Mouse (Mus musculus) cerebellum, postnatal 25 days (tissue): ENCODE data around the gene Slc6a4.
"Not testable (repeated sequence)": the region's sequence is repeated elsewhere in the genome, so short reads cannot be mapped to it uniquely, and the experiment has no call there.

Experiments
- DNase-seq, 2 experiments: peaks; one replicate each; pipeline ENCODE4 v3.0.0; 2021; ENCODE audit warnings: mixed read lengths in 2 of 2

The Slc6a4 gene

DNA sequence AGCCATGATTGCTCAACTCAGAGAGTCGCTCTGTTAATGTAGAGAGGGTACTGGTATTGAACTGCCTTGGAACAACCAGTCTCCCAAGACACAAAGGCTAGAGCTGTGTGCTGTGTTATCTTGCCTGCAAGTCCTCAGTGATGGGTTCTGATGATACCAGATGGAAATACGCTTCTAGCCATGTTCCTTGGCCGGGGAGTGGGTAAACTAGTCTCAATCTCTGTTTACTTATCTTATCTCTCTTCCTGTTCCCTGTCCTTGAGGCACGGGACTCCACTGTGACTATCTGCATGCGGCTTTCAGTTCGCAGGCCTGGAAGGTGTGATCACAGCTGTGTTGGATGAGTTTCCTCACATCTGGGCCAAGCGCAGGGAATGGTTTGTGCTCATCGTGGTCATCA, 21.1 kb downstream of the Slc6a4 start:
- no peak for DNase-seq

DNA sequence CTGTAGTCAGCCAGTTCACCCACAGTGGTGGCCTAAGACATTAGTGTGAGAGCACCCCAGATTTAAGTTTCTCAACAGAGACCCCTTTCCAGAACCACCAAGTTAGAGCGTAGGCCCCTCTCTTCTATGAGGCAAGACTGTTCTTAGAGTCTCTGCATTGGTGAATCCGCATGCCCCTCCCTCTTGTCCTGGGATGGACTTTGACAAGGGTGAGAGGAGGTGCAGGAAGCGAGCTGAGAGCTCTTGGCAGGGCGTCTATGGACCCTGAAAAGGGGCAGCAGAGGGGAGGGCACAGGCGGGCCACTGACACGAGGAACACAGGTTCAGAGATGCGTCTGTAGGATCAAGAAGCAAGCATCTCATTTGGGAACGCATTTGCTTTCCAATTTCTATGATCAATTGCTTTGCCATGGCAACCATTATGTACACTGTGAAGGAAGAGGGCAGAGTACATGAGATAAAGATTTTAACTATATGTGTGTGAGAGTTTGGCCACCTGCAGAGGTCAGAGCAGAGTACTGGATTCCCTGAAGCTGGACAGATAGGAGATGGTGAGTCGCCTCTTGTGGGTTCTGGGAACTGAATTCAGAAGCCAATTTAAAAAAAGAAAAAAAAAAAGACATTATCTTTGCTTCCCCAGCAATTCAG, 23.5 kb downstream of the Slc6a4 start:
- no peak for DNase-seq

- DNase-seq: no peak
These were observed 28.2 kb downstream of the Slc6a4 start for GRCm38 (mm10) chr11:77026559-77026958.

GRCm38 (mm10) chr11:77028157-77028556, 29.8 kb downstream of the Slc6a4 start:
- DNase-seq: no peak

GRCm38 (mm10) chr11:77031151-77031934, 32.9 kb downstream of the Slc6a4 start:
- no peak for DNase-seq

DNA sequence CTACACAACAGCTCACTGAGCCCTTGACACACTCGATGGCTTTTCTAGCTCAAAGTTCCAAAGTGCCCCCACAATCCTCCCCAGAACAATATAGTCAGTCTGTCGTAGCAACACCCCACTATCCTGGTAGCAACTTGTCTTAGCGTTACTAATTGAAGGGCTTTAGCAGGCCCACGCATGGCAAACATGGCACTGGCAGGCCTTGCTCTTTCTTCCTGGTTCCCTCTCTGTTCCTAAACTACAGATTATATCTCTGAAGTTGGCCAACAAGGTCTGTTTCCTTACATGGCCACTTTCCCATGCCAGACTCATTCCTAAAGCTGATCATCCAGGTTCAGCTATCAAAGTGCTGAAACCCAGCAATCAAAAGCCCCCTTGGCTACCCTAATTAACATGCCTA, 43.5 kb downstream of the Slc6a4 start:
- DNase-seq: no peak

- DNase-seq: no peak
These were observed 44.4 kb downstream of the Slc6a4 start for GRCm38 (mm10) chr11:77042816-77043215.

DNA sequence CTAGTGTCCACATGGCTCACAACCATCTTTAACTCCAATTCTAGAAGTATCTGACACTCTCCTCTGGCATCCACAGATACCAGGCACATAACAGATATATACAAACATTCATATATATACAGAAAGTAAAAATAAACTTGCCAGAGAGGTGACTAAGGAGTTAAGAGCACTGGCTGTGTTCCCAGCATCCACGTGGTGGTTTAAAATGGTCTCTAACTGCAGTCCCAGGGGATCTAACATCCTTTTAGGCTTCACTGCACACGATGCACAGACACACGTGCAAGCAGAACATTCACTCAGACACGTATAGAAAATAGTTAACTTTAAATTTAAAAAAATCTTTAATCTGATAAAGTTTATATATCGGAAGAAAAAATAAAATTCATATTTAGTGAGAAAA, 63.5 kb downstream of the Slc6a4 start:
- DNase-seq: no peak

- DNase-seq: no peak
These were observed 65.0 kb downstream of the Slc6a4 start for GRCm38 (mm10) chr11:77063406-77063805.

- DNase-seq: no peak
These were observed 70.4 kb downstream of the Slc6a4 start for GRCm38 (mm10) chr11:77068825-77069224.

- peak in 1 of 2 experiments; percentile 43 for DNase-seq
These were observed 72.3 kb downstream of the Slc6a4 start for GRCm38 (mm10) chr11:77070721-77071120.

GRCm38 (mm10) chr11:77077331-77077730, 78.9 kb downstream of the Slc6a4 start:
- not testable (repeated sequence) for DNase-seq

GRCm38 (mm10) chr11:77077792-77078191, 79.4 kb downstream of the Slc6a4 start:
- DNase-seq: peak in 1 of 2 experiments; percentile 39

DNA sequence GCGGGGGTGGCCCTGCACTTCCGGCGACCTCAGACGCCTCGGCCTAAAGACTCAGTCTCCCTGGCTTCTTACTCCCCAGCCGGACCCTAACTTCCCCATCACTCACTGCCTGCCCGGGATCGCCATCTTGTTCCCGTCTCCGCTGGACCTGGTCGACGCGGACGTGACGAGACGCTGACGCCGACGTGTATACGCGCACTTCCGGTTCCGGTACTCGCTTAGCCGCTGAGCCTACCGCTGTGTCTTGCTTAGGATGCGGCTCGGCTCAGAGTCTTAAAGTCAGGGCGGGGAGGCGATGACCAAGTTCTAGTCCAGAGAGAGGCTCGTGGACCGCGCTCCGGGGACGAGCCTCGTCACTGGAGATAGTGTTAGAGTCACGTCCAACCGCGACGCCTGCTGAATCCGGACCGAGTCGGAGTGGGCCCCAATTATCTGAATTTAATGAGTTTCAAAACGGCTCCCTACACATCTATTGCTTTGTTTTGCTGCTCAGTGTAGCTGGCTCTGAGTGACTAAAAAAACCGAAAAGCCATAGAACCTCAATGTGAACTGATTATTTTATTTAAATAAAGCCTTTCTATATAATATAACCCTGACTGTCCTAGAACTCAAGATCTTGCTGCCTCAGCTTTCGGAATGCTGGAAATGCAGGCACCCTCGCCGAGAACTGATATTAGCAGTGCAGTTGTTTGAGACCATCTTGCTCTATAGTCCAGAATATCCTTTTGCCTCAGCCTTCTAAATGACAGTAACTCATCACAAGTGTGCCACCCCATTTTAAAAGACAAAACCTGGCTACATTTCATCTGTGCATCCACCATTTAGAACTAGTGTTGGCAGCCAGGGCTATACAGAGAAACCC, 80.1 kb downstream of the Slc6a4 start, which contains the start of gene Nsrp1:
TSS of gene Nsrp1 (minus strand) at position 163 of the 862 bp plus-strand sequence.
- DNase-seq: peak; percentile 92 to 95

- DNase-seq: no peak
These were observed 81.0 kb downstream of the Slc6a4 start for GRCm38 (mm10) chr11:77079361-77079760.
